Mouse (Mus musculus): ENCODE data around the gene Gm4779.
"Not testable (repeated sequence)": the region's sequence is repeated elsewhere in the genome, so short reads cannot be mapped to it uniquely, and the experiment has no call there.

Gene Gm4779

GRCm38 (mm10) chrX:101794342-101794741 is at the start of gene Gm4779, which contains the start of gene 8030474K03Rik:
Gm4779 (minus strand) TSS chrX:101794423.
8030474K03Rik (plus strand) TSS chrX:101794656.
- DNase-seq = no peak

GRCm38 (mm10) chrX:101819980-101820379 is 25.8 kb upstream of the Gm4779 start:
- not testable (repeated sequence) for DNase-seq

DNA sequence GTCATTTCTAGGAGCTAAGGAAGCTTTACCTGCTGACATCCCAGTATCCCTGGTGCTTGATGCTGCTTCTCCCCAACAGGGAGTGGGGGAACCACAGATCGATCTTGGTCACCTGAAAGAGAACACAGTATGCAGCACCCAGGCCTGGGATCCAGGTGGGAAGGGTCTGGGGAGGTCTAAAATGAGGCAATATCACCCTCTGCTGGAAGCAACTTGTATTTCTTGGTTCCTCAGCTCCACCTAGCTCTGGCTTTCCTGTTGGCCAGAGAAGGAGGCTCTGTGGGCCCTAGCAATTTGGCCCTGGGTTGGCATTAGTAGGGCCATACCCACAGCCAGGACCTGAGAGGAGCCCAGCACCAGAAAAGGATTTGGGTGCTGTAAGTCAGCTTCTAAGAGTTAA is 24.9 kb upstream of the Gm4779 start:
- DNase-seq = no peak

GRCm38 (mm10) chrX:101811750-101812149 is 17.5 kb upstream of the Gm4779 start:
- DNase-seq = no peak

GRCm38 (mm10) chrX:101805512-101805911 is 11.3 kb upstream of the Gm4779 start:
- DNase-seq = peak; percentile 14

DNA sequence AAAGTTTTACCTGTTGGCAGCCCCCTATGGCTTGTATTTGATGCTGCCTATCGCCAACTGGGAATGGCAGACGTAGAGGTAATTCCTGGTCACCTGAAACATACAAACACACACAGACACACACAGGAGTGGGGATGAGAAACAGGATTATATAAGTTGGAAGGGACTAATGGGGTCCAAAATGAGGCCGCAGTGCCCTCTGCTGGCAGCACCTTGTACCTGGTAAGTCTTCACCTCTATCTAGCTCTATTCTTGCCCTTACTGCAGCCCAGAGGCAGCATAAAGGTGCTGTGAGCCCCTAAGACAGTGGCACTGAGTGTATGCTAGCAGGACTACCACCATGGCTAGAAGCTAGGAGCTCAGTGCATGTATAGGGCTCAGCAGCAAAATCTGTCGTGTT is 2.7 kb downstream of the Gm4779 start:
- peak; percentile 8 for DNase-seq

DNA sequence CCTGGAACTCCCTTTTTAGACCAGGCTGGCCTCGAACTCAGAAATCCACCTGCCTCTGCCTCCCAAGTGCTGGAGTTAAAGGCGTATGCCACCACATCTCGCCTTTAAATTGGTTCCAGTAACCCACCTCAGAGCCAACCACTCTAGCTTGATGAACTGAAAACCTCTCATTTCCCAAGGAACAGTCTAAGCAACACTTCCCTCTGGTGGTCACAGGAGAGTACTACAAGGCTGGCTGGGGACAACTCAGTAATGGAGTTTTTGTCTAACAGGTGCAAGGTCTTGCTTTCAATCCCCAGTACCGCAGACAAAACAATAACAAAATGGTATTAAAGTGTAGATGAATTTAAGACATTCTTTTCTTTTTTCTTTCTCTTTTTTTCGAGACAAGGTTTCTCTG is 22.2 kb downstream of the Gm4779 start:
- DNase-seq = peak; percentile 59

GRCm38 (mm10) chrX:101770307-101770706 is 23.9 kb downstream of the Gm4779 start:
- no peak for DNase-seq

GRCm38 (mm10) chrX:101769478-101769877 is 24.7 kb downstream of the Gm4779 start:
- no peak for DNase-seq

GRCm38 (mm10) chrX:101767280-101767679 is 26.9 kb downstream of the Gm4779 start:
- no peak for DNase-seq

DNA sequence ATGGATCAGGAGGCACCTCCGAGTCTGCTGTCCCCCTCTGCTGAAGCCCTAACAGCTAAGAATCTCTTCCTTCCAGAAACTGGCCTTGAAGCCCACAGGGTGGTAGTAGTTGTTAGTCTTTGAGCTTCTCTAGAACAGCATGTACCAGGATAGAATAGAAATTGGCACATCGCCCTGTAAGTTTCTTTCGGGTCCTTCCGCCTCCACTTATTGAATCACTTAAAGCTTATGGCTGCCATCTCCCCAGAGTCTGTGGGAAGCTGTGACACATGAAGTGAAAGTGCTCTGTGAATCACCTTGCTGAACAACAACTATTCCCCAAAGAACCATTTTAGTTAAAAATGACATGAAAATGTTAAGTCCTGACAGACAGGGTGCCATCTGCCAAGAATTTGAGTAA is 29.1 kb downstream of the Gm4779 start:
- no peak for DNase-seq

DNA sequence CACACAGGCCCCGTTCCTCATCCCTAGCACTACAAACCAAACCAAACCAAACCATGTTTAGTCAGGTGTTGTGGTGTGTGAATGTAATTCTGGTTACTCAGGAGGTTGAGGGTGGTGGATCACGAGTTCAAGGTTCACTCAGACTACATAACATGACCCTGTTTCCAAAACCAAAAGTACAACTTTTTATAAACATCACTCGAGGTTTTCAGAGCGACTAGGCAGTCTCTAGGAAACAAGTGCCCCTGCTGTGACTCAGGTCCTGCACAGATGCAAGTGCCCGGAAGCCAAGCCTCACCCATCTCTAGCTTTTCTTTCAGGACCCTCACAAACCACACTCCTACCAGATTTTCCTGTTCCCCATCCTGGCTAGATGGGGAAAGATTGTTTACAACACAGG is 29.6 kb downstream of the Gm4779 start:
- no peak for DNase-seq

GRCm38 (mm10) chrX:101754478-101754877 is 39.7 kb downstream of the Gm4779 start:
- DNase-seq = peak; percentile 18

DNA sequence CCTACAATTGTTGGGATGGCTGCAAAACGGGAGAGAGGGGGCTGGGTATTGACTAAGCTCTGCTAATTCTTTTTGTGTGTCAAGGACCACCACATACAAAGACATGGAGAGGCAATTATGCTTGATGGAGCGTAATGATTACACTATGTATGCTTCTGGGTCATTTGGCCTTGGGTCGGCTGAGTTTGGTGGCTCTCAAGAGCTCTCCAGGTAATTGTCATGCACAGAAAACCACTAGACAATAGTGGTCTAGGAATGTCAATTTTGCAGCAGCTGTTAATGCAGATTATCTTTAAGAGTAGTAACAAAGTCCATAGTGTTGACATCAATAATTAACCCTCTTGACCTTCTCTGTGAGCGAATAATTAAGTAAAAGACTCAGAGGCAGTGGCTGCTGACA is 44.1 kb downstream of the Gm4779 start:
- DNase-seq = no peak

DNA sequence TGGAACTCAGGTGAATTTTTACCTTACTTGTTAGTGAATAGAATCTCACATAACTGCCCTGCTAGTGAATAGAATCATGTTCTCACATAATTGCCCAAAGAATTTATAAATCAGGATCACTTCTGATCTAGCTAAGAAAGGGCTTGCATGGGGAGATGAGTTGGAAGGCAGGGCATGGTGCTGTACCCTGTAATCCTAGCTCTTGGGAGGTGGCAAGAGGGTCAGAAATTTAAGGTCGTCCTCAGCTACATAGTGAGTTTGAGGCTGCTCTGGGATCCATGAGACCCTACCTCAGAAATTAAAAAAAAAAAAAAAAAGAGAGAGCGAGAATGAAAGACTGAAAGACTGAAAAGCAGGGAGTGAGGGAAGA is 53.2 kb downstream of the Gm4779 start:
- DNase-seq = no peak

DNA sequence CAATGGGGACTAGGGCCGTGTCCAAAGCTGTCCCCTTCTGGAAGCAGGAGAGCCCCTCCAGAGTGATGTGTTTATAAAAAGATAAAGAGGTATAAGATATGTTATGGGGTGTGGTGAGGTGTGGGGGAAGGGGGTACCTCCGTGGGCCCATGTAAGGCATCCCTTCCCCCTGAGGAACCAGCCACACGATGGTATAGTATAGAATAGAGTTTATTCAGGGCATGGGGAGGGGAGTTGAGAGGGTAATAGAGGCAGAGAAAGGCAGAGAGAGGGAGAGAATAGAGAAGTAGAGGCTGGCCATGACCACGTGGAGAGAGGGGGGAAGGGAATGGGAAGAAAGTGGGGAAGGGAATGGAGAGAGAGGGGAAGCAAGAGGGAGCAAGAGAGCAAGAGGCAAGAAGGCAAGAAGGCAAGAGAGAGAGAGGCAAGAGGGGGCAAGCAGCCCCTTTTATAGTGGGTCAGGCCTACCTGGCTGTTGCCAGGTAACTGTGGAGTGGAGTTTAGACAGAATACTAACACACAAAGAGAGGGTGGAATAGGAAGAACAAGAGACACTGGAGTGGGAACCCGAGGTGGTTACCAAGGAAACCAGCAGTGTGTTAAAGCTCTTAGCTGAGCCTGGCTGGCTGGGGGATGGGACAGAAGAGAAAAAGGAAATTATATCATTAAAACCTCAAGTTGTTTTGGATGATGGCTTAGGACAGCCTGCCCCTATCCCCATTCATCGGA is 53.7 kb downstream of the Gm4779 start:
- no peak for DNase-seq
